Mouse (Mus musculus): Measurements from ENCODE around the gene Gid8. TPM values are rescaled to one million over a fixed set of nuclear protein-coding genes. Genes with fewer than 3 reads are reported as not detected.
"Not testable (repeated sequence)": the region's sequence is repeated elsewhere in the genome, so short reads cannot be mapped to it uniquely, and the experiment has no call there.

The Gid8 gene
- total RNA-seq, 2 experiments from 2014 or later = 77.9 to 79.1 TPM

- intact Hi-C loops (cut with DNase I) = loop anchor here (10.0 kb wide), 1 partner anchor 534 kb away; the partner anchor contains the start of gene Adrm1
- DNase-seq = no peak
Measured at GRCm38 (mm10) chr2:180709023-180709922, 644 bp upstream of the Gid8 start.

GRCm38 (mm10) chr2:180710276-180711155 lies 599 bp downstream of the Gid8 start:
- intact Hi-C loops (cut with DNase I) = loop anchor here (2.0 kb wide), 1 partner anchor 32 kb away; no protein-coding TSS in a partner anchor
- DNase-seq = no peak

DNA sequence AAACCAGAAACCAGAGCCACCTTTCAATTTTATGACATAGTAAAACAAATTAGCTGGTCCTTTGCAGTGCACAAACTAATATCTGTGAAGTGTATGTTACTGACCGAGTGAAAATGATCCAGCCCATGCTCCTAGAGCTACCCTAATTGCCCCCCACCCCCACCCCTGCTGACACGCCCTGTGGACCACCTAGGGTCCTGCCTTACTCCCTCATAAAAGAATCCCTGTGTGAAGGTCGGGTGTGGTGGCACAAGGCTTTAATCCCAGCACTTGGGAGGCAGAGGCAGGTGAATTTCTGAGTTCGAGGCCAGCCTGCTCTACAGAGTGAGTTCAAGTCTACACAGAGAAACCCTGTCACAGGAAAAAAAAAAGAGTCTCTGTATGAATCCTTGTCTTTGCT lies 1.6 kb downstream of the Gid8 start:
- intact Hi-C loops (cut with DNase I) = loop anchor here (2.0 kb wide), 1 partner anchor 33 kb away; no protein-coding TSS in a partner anchor

GRCm38 (mm10) chr2:180712037-180712689 lies 2.2 kb downstream of the Gid8 start:
- DNase-seq = no peak
- intact Hi-C loops (cut with DNase I) = no loop called here

More for the DNA sequence above, 1.6 kb downstream of the Gid8 start:
- DNase-seq = no peak

DNA sequence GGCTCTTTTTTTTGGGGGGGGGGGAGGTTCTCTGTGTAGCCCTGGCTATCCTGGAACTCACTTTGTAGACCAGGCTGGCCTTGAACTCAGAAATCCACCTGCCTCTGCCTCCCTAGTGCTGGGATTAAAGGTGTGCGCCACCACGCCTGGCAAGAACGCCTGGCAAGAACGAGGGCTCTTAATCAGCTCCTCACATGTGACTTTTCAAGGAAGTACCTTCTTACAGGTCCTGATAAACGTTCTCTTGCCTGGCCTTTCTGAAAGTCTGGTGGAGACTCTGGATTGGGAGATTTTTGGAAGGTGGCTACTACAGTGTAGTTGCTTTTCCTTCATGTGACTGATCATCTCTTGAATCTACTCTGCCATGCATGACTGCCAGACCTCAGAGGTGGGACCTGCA lies 12.8 kb downstream of the Gid8 start:
- intact Hi-C loops (cut with DNase I); DNase-seq: not testable (repeated sequence)

GRCm38 (mm10) chr2:180723865-180724264 lies 13.9 kb downstream of the Gid8 start:
- intact Hi-C loops (cut with DNase I) = no loop called here
- DNase-seq = no peak

DNA sequence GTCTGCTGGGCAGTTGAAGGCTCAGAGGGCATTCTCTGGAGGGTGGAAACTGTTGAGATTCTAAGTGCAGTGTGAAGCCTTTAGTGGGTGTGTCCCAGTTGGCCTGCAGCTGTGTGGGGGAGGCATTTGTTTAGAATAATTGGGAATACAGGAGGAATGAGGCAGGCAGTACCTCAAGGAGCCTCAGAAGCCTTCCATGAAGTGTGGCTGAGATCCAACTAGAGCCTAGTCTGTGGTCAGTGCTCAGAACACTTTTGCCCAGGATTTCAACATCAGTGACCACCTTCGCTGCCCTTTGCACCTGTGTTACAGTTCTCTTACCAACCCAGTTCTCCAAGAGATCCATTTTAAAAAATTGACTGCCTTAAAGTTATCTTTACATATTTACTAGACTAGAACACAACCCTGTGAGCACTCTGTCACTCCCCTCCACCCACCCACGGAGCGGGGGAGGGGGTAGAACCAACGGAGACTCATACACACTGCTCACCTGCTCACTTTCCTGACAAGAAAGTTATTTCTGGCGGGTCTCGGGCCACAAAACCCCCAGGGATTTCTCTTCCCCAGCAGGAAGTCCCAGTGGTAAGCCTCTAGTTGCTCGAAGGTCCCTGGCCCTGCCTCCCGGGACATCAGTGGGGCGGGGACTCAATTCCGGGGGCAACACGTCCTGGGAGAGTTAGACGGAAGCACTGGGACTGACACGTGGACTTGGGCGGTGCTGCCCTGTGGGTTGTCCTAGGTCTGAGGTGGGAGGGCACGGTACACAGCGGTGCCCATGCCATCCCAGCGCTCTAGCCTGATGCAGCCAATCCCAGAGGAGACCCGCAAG lies 14.9 kb downstream of the Gid8 start, which contains the start of gene Slc17a9:
Gene Slc17a9, plus strand, starts transcription at position 679 of the 829 bp plus-strand sequence.
- intact Hi-C loops (cut with DNase I) = no loop called here
- peak; percentile 60 for DNase-seq

DNA sequence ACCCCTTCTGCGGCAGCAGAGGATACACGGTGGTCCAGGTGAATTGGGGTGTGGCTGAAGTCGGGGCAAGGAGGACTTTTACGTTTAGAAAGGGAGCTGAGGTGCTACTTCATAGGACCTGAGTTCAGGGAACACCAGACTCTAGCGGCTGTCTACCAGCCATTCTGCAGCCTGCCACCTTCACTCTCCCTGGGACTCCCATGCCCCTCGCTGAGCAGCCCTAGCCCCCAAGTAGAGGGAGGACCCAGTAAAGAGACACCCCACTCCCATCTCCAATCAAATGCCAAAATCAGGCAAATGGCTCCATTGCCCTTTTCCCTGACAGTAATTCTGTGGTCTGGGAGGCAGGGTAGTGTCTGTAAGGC lies 15.5 kb downstream of the Gid8 start:
- intact Hi-C loops (cut with DNase I) = no loop called here
- DNase-seq = peak in 1 of 2 experiments; percentile 8

- no peak for DNase-seq
- intact Hi-C loops (cut with DNase I) = no loop called here
Measured at GRCm38 (mm10) chr2:180725856-180726629, 16.1 kb downstream of the Gid8 start.

GRCm38 (mm10) chr2:180726658-180727442 lies 16.9 kb downstream of the Gid8 start:
- DNase-seq = peak; percentile 24 to 36
- intact Hi-C loops (cut with DNase I) = no loop called here

GRCm38 (mm10) chr2:180727613-180728021 lies 17.7 kb downstream of the Gid8 start:
- DNase-seq = no peak
- intact Hi-C loops (cut with DNase I) = no loop called here

DNA sequence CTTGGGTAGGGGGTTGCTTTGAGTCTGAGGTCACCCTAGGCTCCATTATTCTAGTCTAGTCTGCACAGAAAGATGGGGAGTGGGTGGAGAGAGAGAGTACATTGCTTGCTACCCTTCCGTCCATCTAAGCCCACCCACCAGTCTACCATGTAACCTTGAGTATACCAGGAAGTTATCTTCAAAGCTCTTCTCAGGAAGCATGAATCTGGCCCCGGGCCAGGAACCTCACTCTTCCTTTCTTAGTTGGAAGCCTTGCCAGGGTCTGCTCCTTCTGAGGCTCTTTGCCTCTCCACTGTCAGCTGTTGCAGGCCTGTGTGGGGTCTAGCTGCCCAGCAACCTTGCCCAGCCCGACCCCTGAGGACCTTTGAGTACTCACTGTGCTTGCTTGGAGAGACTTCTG lies 21.1 kb downstream of the Gid8 start:
- intact Hi-C loops (cut with DNase I) = no loop called here
- DNase-seq = no peak

DNA sequence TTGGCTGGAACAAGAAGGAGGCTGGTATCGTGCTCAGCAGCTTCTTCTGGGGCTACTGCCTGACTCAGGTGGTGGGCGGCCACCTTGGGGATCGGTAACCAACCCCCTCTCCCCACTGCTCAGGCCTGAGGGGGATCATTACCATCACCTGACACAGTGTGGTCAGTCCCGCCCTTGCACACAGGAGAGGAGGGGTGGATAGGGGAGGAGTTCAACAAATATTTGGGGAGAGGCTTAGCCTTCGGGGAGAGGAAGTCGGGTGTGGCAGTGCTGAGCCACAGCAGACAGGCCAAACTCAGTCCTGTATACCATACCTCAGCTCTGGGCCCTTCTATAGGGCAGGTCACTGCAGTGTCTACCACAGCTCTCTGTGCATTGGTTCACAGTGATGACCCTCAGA lies 22.1 kb downstream of the Gid8 start:
- no peak for DNase-seq
- intact Hi-C loops (cut with DNase I) = no loop called here

DNA sequence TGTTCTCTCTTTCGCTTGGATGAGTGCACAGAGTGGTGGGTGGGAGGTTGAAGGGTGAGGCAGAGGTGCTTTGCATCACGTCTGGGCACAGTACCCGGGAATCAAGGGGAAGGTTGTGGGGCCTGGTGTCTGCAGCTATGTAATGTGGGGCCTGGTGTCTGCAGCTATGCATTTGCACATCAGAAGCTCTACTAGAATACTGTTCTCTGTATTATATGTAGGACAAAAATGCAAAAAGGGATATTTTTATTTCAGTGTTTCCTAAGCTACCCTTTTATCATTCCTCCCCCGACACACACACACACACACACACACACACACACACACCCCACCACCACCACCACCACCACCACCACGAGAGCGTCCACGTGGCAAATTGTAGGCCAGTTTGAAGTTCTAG lies 25.3 kb downstream of the Gid8 start:
- intact Hi-C loops (cut with DNase I) = no loop called here
- DNase-seq = no peak

DNA sequence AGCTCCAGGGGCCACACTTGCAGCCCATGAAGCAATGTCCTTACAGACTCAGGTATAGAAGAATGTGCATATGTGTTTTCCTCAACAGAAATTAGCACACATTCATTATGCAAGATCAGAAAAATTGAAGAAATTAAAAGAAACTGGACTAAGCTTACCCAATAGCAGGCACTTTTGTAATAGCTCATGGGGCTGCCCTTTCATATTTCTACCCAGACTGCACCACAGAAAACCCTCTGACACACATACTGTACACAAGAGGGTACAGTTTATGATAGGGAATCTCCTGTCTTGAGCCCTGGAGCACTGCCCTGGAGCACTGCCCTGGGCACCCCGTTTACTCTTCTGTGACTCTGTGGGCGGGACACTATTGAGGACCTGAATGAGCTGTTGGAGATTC lies 28.1 kb downstream of the Gid8 start:
- intact Hi-C loops (cut with DNase I) = no loop called here
- no peak for DNase-seq

DNA sequence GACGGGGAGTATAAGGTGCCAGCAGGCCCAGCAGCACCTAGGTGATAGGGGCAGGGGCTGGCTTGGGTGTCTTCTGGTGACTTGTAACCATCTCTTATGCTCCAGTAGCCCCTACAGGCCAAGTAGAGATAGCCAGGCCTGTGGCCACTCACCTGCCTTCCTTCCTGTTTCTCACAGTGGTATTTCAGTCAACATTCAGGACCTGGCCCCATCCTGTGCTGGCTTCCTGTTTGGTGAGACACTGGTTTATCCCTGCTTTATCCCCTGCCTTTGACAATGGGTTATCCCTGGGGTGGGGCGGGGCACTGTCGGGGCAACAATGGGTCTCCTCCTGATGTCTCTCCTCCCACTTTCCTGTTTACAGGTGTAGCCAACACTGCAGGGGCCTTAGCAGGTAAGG lies 30.4 kb downstream of the Gid8 start:
- no peak for DNase-seq
- intact Hi-C loops (cut with DNase I) = no loop called here

DNA sequence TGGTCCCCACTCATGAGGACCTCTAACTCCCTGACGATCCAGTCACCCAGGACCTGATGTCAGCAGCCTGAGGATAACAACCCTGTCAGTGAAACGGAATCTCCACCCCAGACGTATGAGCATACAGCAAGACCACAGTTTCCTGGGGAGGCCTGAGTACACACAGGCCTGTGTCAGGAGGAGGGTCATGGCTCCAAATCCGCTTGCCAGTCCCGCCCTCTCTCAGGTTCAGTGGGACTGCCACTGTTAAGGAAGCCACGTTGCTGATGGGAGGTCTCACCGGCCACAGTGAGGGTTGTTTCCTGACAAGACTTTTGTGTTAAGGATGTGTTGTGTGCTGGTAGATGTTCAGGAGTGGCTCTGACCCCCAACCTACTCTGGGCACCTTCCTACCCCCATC lies 31.5 kb downstream of the Gid8 start:
- no peak for DNase-seq
- intact Hi-C loops (cut with DNase I) = no loop called here

DNA sequence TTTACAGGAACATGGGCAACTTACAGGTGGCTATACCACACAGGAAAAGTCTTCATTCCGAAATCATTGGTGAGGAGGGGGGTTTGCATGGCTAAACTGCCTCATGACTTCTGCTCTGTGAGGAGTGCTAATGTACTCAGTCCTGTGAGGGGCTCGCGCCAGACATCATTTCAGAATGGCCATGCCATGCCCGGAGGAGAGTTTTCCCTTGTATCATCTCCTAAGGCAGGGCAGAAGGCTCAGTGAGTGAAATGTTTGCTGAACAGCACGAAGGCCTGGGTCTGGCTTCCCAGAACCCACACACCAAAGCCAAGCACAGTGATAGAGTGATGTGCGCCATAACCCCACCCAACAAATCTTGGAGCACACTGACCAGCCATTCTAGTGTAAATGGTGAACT lies 32.9 kb downstream of the Gid8 start:
- intact Hi-C loops (cut with DNase I) = no loop called here
- DNase-seq = no peak
